Mouse (Mus musculus): ENCODE results near the gene Scnn1a. TPM values are rescaled to one million over a fixed set of nuclear protein-coding genes. Genes with fewer than 3 reads are reported as not detected.

Scnn1a gene
- polyA plus RNA-seq, 1 experiment from 2014 or later, result 0.21 TPM

- H3K9ac ChIP-seq (ENCODE audit: low read length), result no peak overlapping the region
- H3K36me3 ChIP-seq (ENCODE audit: control insufficient read depth, insufficient read depth, low read length), result no peaks in the 10 kb centered on the region
- H3K4me2 ChIP-seq (ENCODE audit: low read depth, low read length, severe bottlenecking), result no peak overlapping the region
- WGBS, result 70% methylated on average over 3 of the region's 3 CpGs
- no peak overlapping the region for H3K27ac ChIP-seq (ENCODE audit: low read depth, low read length)
- H3K27me3 ChIP-seq (ENCODE audit: control insufficient read depth, insufficient read depth, low read length), result no peaks in the 10 kb centered on the region
- no peak for DNase-seq (ENCODE audit: low spot score)
- ATAC-seq (replicated peaks; ENCODE audit: low FRiP score), result no peak
- H3K4me1 ChIP-seq (replicated peaks; ENCODE audit: control insufficient read depth, insufficient read depth, low read length), result no peaks in the 10 kb centered on the region; the same call in 1 of the 2 replicates
- H3K9me3 ChIP-seq (ENCODE audit: control insufficient read depth, low read length), result no peaks in the 10 kb centered on the region
- no peak overlapping the region for H3K4me3 ChIP-seq (ENCODE audit: low read depth, low read length)
Observed at GRCm38 (mm10) chr6:125342198-125342597, 21.7 kb downstream of the Scnn1a start.

- Histone ChIP-seq H3K27me3 (ENCODE audit: control insufficient read depth, insufficient read depth, low read length) (0 out of 2 replicates have a peak, but pooled peaks cover 2% of the 10 kb centered on the region), H3K4me2 (ENCODE audit: low read depth, low read length, severe bottlenecking) (no peak overlapping the region), H3K27ac (ENCODE audit: low read depth, low read length) (no peak overlapping the region), H3K4me1 (replicated peaks; ENCODE audit: control insufficient read depth, insufficient read depth, low read length) (peaks cover 2% of the 10 kb centered on the region; the same call in 1 of the 2 replicates), H3K36me3 (ENCODE audit: control insufficient read depth, insufficient read depth, low read length) (no peaks in the 10 kb centered on the region), H3K4me3 (ENCODE audit: low read depth, low read length) (no peak overlapping the region), H3K9ac (ENCODE audit: low read length) (no peak overlapping the region), H3K9me3 (ENCODE audit: control insufficient read depth, low read length) (no peaks in the 10 kb centered on the region)
- WGBS, result 43% methylated on average over 8 of the region's 8 CpGs
- ATAC-seq (replicated peaks; ENCODE audit: low FRiP score) (no peak), DNase-seq (ENCODE audit: low spot score) (no peak)
Observed at GRCm38 (mm10) chr6:125344084-125344483, 23.6 kb downstream of the Scnn1a start.

- Histone ChIP-seq H3K4me2 (ENCODE audit: low read depth, low read length, severe bottlenecking) (no peak overlapping the region), H3K4me1 (replicated peaks; ENCODE audit: control insufficient read depth, insufficient read depth, low read length) (peaks cover 5% of the 10 kb centered on the region; the same call in 1 of the 2 replicates), H3K9me3 (ENCODE audit: control insufficient read depth, low read length) (no peaks in the 10 kb centered on the region), H3K27ac (ENCODE audit: low read depth, low read length) (no peak overlapping the region), H3K4me3 (ENCODE audit: low read depth, low read length) (no peak overlapping the region), H3K27me3 (ENCODE audit: control insufficient read depth, insufficient read depth, low read length) (0 out of 2 replicates have a peak, but pooled peaks cover 3% of the 10 kb centered on the region), H3K9ac (ENCODE audit: low read length) (no peak overlapping the region), H3K36me3 (ENCODE audit: control insufficient read depth, insufficient read depth, low read length) (no peaks in the 10 kb centered on the region)
- WGBS, result 68% methylated on average over 4 of the region's 4 CpGs
- no peak for ATAC-seq (replicated peaks; ENCODE audit: low FRiP score)
- DNase-seq (ENCODE audit: low spot score), result no peak
Observed at GRCm38 (mm10) chr6:125344866-125345265, 24.4 kb downstream of the Scnn1a start.

- WGBS, result 74% methylated on average over 1 of the region's 1 CpGs
- DNase-seq (ENCODE audit: low spot score) (no peak), ATAC-seq (replicated peaks; ENCODE audit: low FRiP score) (no peak)
- H3K4me3 ChIP-seq (ENCODE audit: low read depth, low read length), result no peak overlapping the region
- H3K36me3 ChIP-seq (ENCODE audit: control insufficient read depth, insufficient read depth, low read length), result no peaks in the 10 kb centered on the region
- 0 out of 2 replicates have a peak, but pooled peaks cover 3% of the 10 kb centered on the region for H3K27me3 ChIP-seq (ENCODE audit: control insufficient read depth, insufficient read depth, low read length)
- no peak overlapping the region for H3K27ac ChIP-seq (ENCODE audit: low read depth, low read length)
- peaks cover 9% of the 10 kb centered on the region; the same call in 1 of the 2 replicates for H3K4me1 ChIP-seq (replicated peaks; ENCODE audit: control insufficient read depth, insufficient read depth, low read length)
- no peak overlapping the region for H3K4me2 ChIP-seq (ENCODE audit: low read depth, low read length, severe bottlenecking)
- H3K9ac ChIP-seq (ENCODE audit: low read length), result no peak overlapping the region
- no peaks in the 10 kb centered on the region for H3K9me3 ChIP-seq (ENCODE audit: control insufficient read depth, low read length)
Observed at GRCm38 (mm10) chr6:125345625-125346024, 25.2 kb downstream of the Scnn1a start.

- WGBS, result 61% methylated on average over 2 of the region's 2 CpGs
- peaks cover 12% of the 10 kb centered on the region; the same call in 1 of the 2 replicates for H3K4me1 ChIP-seq (replicated peaks; ENCODE audit: control insufficient read depth, insufficient read depth, low read length)
Observed at GRCm38 (mm10) chr6:125346029-125346428, 25.6 kb downstream of the Scnn1a start.

GRCm38 (mm10) chr6:125348721-125349574, 28.5 kb downstream of the Scnn1a start, which contains the start of gene Tnfrsf1a:
Tnfrsf1a (plus strand) TSS chr6:125349362.
- 4% methylated on average over 22 of the region's 22 CpGs for WGBS
- Histone ChIP-seq H3K27ac (ENCODE audit: low read depth, low read length) (no peak within 1 kb of the TSS), H3K36me3 (ENCODE audit: control insufficient read depth, insufficient read depth, low read length) (no peaks in the 10 kb centered on the region), H3K4me2 (ENCODE audit: low read depth, low read length, severe bottlenecking) (peak within 1 kb of the TSS; percentile 93), H3K9me3 (ENCODE audit: control insufficient read depth, low read length) (no peaks in the 10 kb centered on the region), H3K27me3 (ENCODE audit: control insufficient read depth, insufficient read depth, low read length) (0 out of 2 replicates have a peak, but pooled peaks cover 3% of the 10 kb centered on the region), H3K4me3 (ENCODE audit: low read depth, low read length) (peak within 1 kb of the TSS; percentile 50), H3K9ac (ENCODE audit: low read length) (peak within 1 kb of the TSS; percentile 64), H3K4me1 (replicated peaks; ENCODE audit: control insufficient read depth, insufficient read depth, low read length) (peaks cover 12% of the 10 kb centered on the region; the same call in 1 of the 2 replicates)
- DNase-seq (ENCODE audit: low spot score), result no peak
- no peak; the same call in 1 of the 2 replicates for ATAC-seq (replicated peaks; ENCODE audit: low FRiP score)

More at GRCm38 (mm10) chr6:125346029-125346428, 25.6 kb downstream of the Scnn1a start:
- 0 out of 2 replicates have a peak, but pooled peaks cover 3% of the 10 kb centered on the region for H3K27me3 ChIP-seq (ENCODE audit: control insufficient read depth, insufficient read depth, low read length)
- ATAC-seq (replicated peaks; ENCODE audit: low FRiP score) (no peak), DNase-seq (ENCODE audit: low spot score) (no peak)
- no peak overlapping the region for H3K4me2 ChIP-seq (ENCODE audit: low read depth, low read length, severe bottlenecking)
- no peak overlapping the region for H3K27ac ChIP-seq (ENCODE audit: low read depth, low read length)
- H3K4me3 ChIP-seq (ENCODE audit: low read depth, low read length), result no peak overlapping the region
- no peaks in the 10 kb centered on the region for H3K9me3 ChIP-seq (ENCODE audit: control insufficient read depth, low read length)
- no peaks in the 10 kb centered on the region for H3K36me3 ChIP-seq (ENCODE audit: control insufficient read depth, insufficient read depth, low read length)
- no peak overlapping the region for H3K9ac ChIP-seq (ENCODE audit: low read length)

- no peak overlapping the region for H3K27ac ChIP-seq (ENCODE audit: low read depth, low read length)
- under 1% methylated on average over 27 of the region's 27 CpGs for WGBS
- peak overlapping the region; percentile 50 for H3K4me3 ChIP-seq (ENCODE audit: low read depth, low read length)
- 0 out of 2 replicates have a peak, but pooled peaks cover 3% of the 10 kb centered on the region for H3K27me3 ChIP-seq (ENCODE audit: control insufficient read depth, insufficient read depth, low read length)
- peaks cover 17% of the 10 kb centered on the region; the same call in 1 of the 2 replicates for H3K4me1 ChIP-seq (replicated peaks; ENCODE audit: control insufficient read depth, insufficient read depth, low read length)
- ATAC-seq (replicated peaks; ENCODE audit: low FRiP score), result peak; percentile 72
- peak; percentile 75 for DNase-seq (ENCODE audit: low spot score)
- H3K36me3 ChIP-seq (ENCODE audit: control insufficient read depth, insufficient read depth, low read length), result no peaks in the 10 kb centered on the region
- H3K9ac ChIP-seq (ENCODE audit: low read length), result peak overlapping the region; percentile 64
- H3K9me3 ChIP-seq (ENCODE audit: control insufficient read depth, low read length), result no peaks in the 10 kb centered on the region
- H3K4me2 ChIP-seq (ENCODE audit: low read depth, low read length, severe bottlenecking), result peak overlapping the region; percentile 93
Observed at GRCm38 (mm10) chr6:125349575-125350230, 29.2 kb downstream of the Scnn1a start.

- WGBS, result 3% methylated on average over 20 of the region's 20 CpGs
- H3K4me1 ChIP-seq (replicated peaks; ENCODE audit: control insufficient read depth, insufficient read depth, low read length), result peaks cover 23% of the 10 kb centered on the region; the same call in 1 of the 2 replicates
- no peaks in the 10 kb centered on the region for H3K36me3 ChIP-seq (ENCODE audit: control insufficient read depth, insufficient read depth, low read length)
- no peak overlapping the region for H3K27ac ChIP-seq (ENCODE audit: low read depth, low read length)
- ATAC-seq (replicated peaks; ENCODE audit: low FRiP score) (no peak; the same call in none of the 2 replicates), DNase-seq (ENCODE audit: low spot score) (no peak)
- H3K9me3 ChIP-seq (ENCODE audit: control insufficient read depth, low read length), result no peaks in the 10 kb centered on the region
- H3K9ac ChIP-seq (ENCODE audit: low read length), result peak overlapping the region; percentile 64
- H3K4me2 ChIP-seq (ENCODE audit: low read depth, low read length, severe bottlenecking), result peak overlapping the region; percentile 93
- 0 out of 2 replicates have a peak, but pooled peaks cover 3% of the 10 kb centered on the region for H3K27me3 ChIP-seq (ENCODE audit: control insufficient read depth, insufficient read depth, low read length)
- H3K4me3 ChIP-seq (ENCODE audit: low read depth, low read length), result peak overlapping the region; percentile 50
Observed at GRCm38 (mm10) chr6:125350231-125350994, 30.0 kb downstream of the Scnn1a start.
